Mouse (Mus musculus): ENCODE data around the gene Rsc1a1. TPM values are rescaled to one million over a fixed set of nuclear protein-coding genes. Genes with fewer than 3 reads are reported as not detected.

Gene Rsc1a1
- polyA plus RNA-seq, 1 experiment from 2014 or later: not detected

DNA sequence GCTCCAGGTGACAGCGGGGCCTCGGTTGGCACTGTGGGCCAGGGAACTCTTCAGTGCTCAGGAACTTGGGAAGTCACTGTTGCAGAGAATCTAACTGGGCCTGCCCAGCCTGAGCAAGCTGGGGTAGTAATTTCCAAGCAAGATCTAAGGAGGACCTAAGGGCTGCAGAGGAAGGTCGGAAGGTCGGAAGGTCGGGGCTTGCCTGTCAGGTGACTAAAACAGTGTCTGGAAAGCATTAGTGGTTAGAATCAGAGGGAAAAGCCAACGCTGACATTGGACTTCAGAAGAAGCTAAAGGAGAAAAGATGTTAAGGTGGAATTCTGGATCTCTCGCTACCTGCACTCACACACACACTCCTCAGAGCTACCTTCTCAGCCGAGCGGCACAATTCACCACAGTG lies 49.4 kb downstream of the Rsc1a1 start:
- ATAC-seq: no peak

More for the DNA sequence above, 49.4 kb downstream of the Rsc1a1 start:
- H3K27ac ChIP-seq (ENCODE audit: low read depth, low read length): no peak overlapping the region
- no peaks in the 10 kb centered on the region for H3K4me1 ChIP-seq (replicated peaks; ENCODE audit: control insufficient read depth, insufficient read depth, low read length)
- H3K27me3 ChIP-seq (replicated peaks; ENCODE audit: control insufficient read depth, insufficient read depth, low read length): no peaks in the 10 kb centered on the region
- no peak for TF ChIP-seq CTCF (IDR thresholded peaks at IDR 0.05; ENCODE audit: low read depth)
- H3K4me2 ChIP-seq (replicated peaks; ENCODE audit: low read depth): no peak overlapping the region
- peaks cover 74% of the 10 kb centered on the region for H3K36me3 ChIP-seq (ENCODE audit: control insufficient read depth, insufficient read depth)
- no peak overlapping the region for H3K4me3 ChIP-seq (ENCODE audit: low read depth, low read length)
- H3K9me3 ChIP-seq (ENCODE audit: control insufficient read depth): no peaks in the 10 kb centered on the region
- H3K9ac ChIP-seq (ENCODE audit: low read depth, low read length): no peak overlapping the region
- 84% methylated on average over 9 of the region's 9 CpGs for WGBS

Other genes starting within 250 kb of the Rsc1a1 start
- gene Srarp, start 249.5 kb downstream of the Rsc1a1 start, polyA plus RNA-seq (2015; fragmentation: Nextera tagmentation; extraction: Ambion mirVana): not detected in 2 replicates
- gene Zbtb17, start 240.9 kb downstream of the Rsc1a1 start, polyA plus RNA-seq (2015; fragmentation: Nextera tagmentation; extraction: Ambion mirVana): 9.7 and 9.8 TPM in 2 replicates
- 3.2 and 4.0 TPM in 2 replicates for gene Spen, start 147.0 kb downstream of the Rsc1a1 start, polyA plus RNA-seq (2015; fragmentation: Nextera tagmentation; extraction: Ambion mirVana)
- 52.8 and 59.2 TPM in 2 replicates for gene Fblim1, start 79.5 kb downstream of the Rsc1a1 start, polyA plus RNA-seq (2015; fragmentation: Nextera tagmentation; extraction: Ambion mirVana)
- 42.0 and 45.7 TPM in 2 replicates for gene Tmem82, start 67.0 kb downstream of the Rsc1a1 start, polyA plus RNA-seq (2015; fragmentation: Nextera tagmentation; extraction: Ambion mirVana)
- gene Slc25a34, start 61.8 kb downstream of the Rsc1a1 start, polyA plus RNA-seq (2015; fragmentation: Nextera tagmentation; extraction: Ambion mirVana): 23.8 and 25.7 TPM in 2 replicates
- gene Plekhm2, start 20.7 kb downstream of the Rsc1a1 start, polyA plus RNA-seq (2015; fragmentation: Nextera tagmentation; extraction: Ambion mirVana): 3.1 and 6.0 TPM in 2 replicates
- 15.9 and 16.7 TPM in 2 replicates for gene Ddi2, start 37.8 kb upstream of the Rsc1a1 start, polyA plus RNA-seq (2015; fragmentation: Nextera tagmentation; extraction: Ambion mirVana)
- 106 and 109 TPM in 2 replicates for gene Agmat, start 61.1 kb upstream of the Rsc1a1 start, polyA plus RNA-seq (2015; fragmentation: Nextera tagmentation; extraction: Ambion mirVana)
- 3.3 and 3.9 TPM in 2 replicates for gene Dnajc16, start 105.3 kb upstream of the Rsc1a1 start, polyA plus RNA-seq (2015; fragmentation: Nextera tagmentation; extraction: Ambion mirVana)
- gene Casp9, start 108.0 kb upstream of the Rsc1a1 start, polyA plus RNA-seq (2015; fragmentation: Nextera tagmentation; extraction: Ambion mirVana): 13.4 and 15.7 TPM in 2 replicates
- 35.6 and 65.3 TPM in 2 replicates for gene Cela2a, start 140.6 kb upstream of the Rsc1a1 start, polyA plus RNA-seq (2015; fragmentation: Nextera tagmentation; extraction: Ambion mirVana)
- gene Ctrc, start 160.8 kb upstream of the Rsc1a1 start, polyA plus RNA-seq (2015; fragmentation: Nextera tagmentation; extraction: Ambion mirVana): not detected in 2 replicates
- 173 and 181 TPM in 2 replicates for gene Efhd2, start 189.3 kb upstream of the Rsc1a1 start, polyA plus RNA-seq (2015; fragmentation: Nextera tagmentation; extraction: Ambion mirVana)